ENCODE assay signal across 23 mouse cellular contexts in genomic region chr2:75518607-75519006, GRCm38 (mm10).
DNase-seq lines count a peak whose midpoint lies in the region; ATAC-seq and TF ChIP-seq lines count a peak whose summit lies in the region.
"Had no signal": no experiment of that assay in that cellular context is flagged by ENCODE, and none has a peak within 500 bp of the region (broad histone marks: within the 10 kb centered on the region; RNA-seq: fewer than 3 reads in every experiment).

No protein-coding gene starts in this region.

- H3K9ac ChIP-seq in hindbrain, postnatal 0 days (replicated peaks; ENCODE audit: low read length): no peak overlapping the region
- H3K9ac ChIP-seq: embryonic facial prominence, embryonic 15.5 days; heart, embryonic 15.5 days; midbrain, embryonic 15.5 days; stomach, embryonic 15.5 days had no signal

- no peaks in the 10 kb centered on the region for H3K9me3 ChIP-seq in hindbrain, postnatal 0 days (ENCODE audit: low read length)
- no peaks in the 10 kb centered on the region for H3K9me3 ChIP-seq in hindbrain, embryonic 10.5 days
- H3K9me3 ChIP-seq: embryonic facial prominence, embryonic 15.5 days; heart, embryonic 15.5 days; midbrain, embryonic 15.5 days; stomach, embryonic 15.5 days had no signal

- no peaks in the 10 kb centered on the region for H3K4me1 ChIP-seq in hindbrain, postnatal 0 days (ENCODE audit: insufficient read depth, low read length)
- peaks cover 4% of the 10 kb centered on the region; the same call in 1 of the 2 replicates for H3K4me1 ChIP-seq in hindbrain, embryonic 10.5 days (replicated peaks)
- no peaks in the 10 kb centered on the region; the same call in 1 of the 2 replicates for H3K4me1 ChIP-seq in cerebellum, adult 2 months (ENCODE audit: control insufficient read depth, insufficient read depth, low read length)
- H3K4me1 ChIP-seq: embryonic facial prominence, embryonic 15.5 days; heart, embryonic 15.5 days; midbrain, embryonic 15.5 days; stomach, embryonic 15.5 days had no signal

- no peak for TF ChIP-seq POLR2A in cerebellum, adult 2 months (IDR thresholded peaks at IDR 0.05; ENCODE audit: borderline replicate concordance, insufficient read depth, low read length)

- ATAC-seq in hindbrain, postnatal 0 days: no peak
- ATAC-seq: hindbrain, embryonic 16.5 days; intestine, postnatal 0 days; midbrain, embryonic 15.5 days had no signal

- no peak overlapping the region for H3K27ac ChIP-seq in hindbrain, postnatal 0 days
- no peak overlapping the region for H3K27ac ChIP-seq in hindbrain, embryonic 10.5 days
- no peak overlapping the region for H3K27ac ChIP-seq in cerebellum, adult 2 months (ENCODE audit: insufficient read depth, low read length)
- H3K27ac ChIP-seq: embryonic facial prominence, embryonic 15.5 days; gastrocnemius, adult 2 months; heart, embryonic 15.5 days; layer of hippocampus, adult 2 months; midbrain, embryonic 15.5 days; stomach, embryonic 15.5 days had no signal

- H3K36me3 ChIP-seq in hindbrain, postnatal 0 days (ENCODE audit: insufficient read depth, low read length): no peaks in the 10 kb centered on the region
- H3K36me3 ChIP-seq in hindbrain, embryonic 10.5 days: no peaks in the 10 kb centered on the region
- H3K36me3 ChIP-seq: embryonic facial prominence, embryonic 15.5 days; heart, embryonic 15.5 days; midbrain, embryonic 15.5 days; stomach, embryonic 15.5 days had no signal

- 43% methylated on average over 1 of the region's 1 CpGs for WGBS in hindbrain, postnatal 0 days
- WGBS in hindbrain, embryonic 10.5 days: 75% methylated on average over 1 of the region's 1 CpGs
- 3% methylated on average over 1 of the region's 1 CpGs for WGBS in cerebellum, adult 2 months

- DNase-seq in hindbrain, postnatal 0 days (ENCODE audit: low spot score): peak; percentile 76
- DNase-seq in hindbrain, embryonic 10.5 days (ENCODE audit: low spot score): no peak
- peak; percentile 45 for DNase-seq in brain, embryonic 18.5 days (ENCODE audit: low read depth, low spot score)
- peak; percentile 57 to 73 for DNase-seq in cerebellum, adult 2 months
- DNase-seq in cerebellum, postnatal 36 days: peak; percentile 61 to 67
- DNase-seq in frontal cortex, postnatal 10 days (ENCODE audit: low spot score in 2 of 2): no peak
- no peak for DNase-seq in thymus, postnatal 0 days (ENCODE audit: low spot score)
- DNase-seq in lung, postnatal 4 days: no peak
- DNase-seq: B cell, adult 2 months; gastrocnemius, adult 2 months; heart, postnatal 4 days; kidney, postnatal 10 days; lung, adult 2 months; right cerebral cortex, postnatal 25 days; thymus, adult 2 months had no signal

- no peak overlapping the region for H3K4me3 ChIP-seq in hindbrain, postnatal 0 days (ENCODE audit: low read length)
- no peak overlapping the region for H3K4me3 ChIP-seq in hindbrain, embryonic 10.5 days
- H3K4me3 ChIP-seq in cerebellum, adult 2 months (replicated peaks; ENCODE audit: insufficient read depth, low read depth, low read length): no peak overlapping the region
- H3K4me3 ChIP-seq: embryonic facial prominence, embryonic 15.5 days; gastrocnemius, adult 2 months; heart, embryonic 15.5 days; layer of hippocampus, adult 2 months; midbrain, embryonic 15.5 days; stomach, embryonic 15.5 days had no signal

- H3K27me3 ChIP-seq in hindbrain, postnatal 0 days (ENCODE audit: insufficient read depth, low read length): no peaks in the 10 kb centered on the region
- no peaks in the 10 kb centered on the region for H3K27me3 ChIP-seq in hindbrain, embryonic 10.5 days (ENCODE audit: insufficient read depth, poor library complexity, severe bottlenecking)
- no peaks in the 10 kb centered on the region for H3K27me3 ChIP-seq in cerebellum, adult 2 months (ENCODE audit: control insufficient read depth, insufficient read depth, low read length)
- H3K27me3 ChIP-seq: embryonic facial prominence, embryonic 15.5 days; heart, embryonic 15.5 days; midbrain, embryonic 15.5 days; stomach, embryonic 15.5 days had no signal

- H3K4me2 ChIP-seq in hindbrain, postnatal 0 days (ENCODE audit: low read depth, low read length): no peak overlapping the region
- H3K4me2 ChIP-seq: embryonic facial prominence, embryonic 15.5 days; heart, embryonic 15.5 days; liver, embryonic 11.5 days; midbrain, embryonic 15.5 days; stomach, embryonic 15.5 days had no signal

- TF ChIP-seq CTCF in hindbrain, postnatal 0 days (IDR thresholded peaks at IDR 0.05; ENCODE audit: low read depth): no peak
- no peak for TF ChIP-seq CTCF in cerebellum, adult 2 months (IDR thresholded peaks at IDR 0.05; ENCODE audit: borderline replicate concordance, insufficient read depth, low read depth, low read length)

Comparison
In these comparisons a context has a peak if more than half of its experiments do, and no peak if none do; other contexts are left out.
1. DNase-seq: peak in hindbrain, postnatal 0 days (single experiment), brain, embryonic 18.5 days (single experiment), cerebellum, adult 2 months (2 of 2) and cerebellum, postnatal 36 days (2 of 2); none in hindbrain, embryonic 10.5 days (single experiment), frontal cortex, postnatal 10 days (0 of 2), thymus, postnatal 0 days (single experiment) and lung, postnatal 4 days (0 of 2).